Mouse (Mus musculus): ENCODE results near the gene Smarcd2.
"Not testable (repeated sequence)": the region's sequence is repeated elsewhere in the genome, so short reads cannot be mapped to it uniquely, and the experiment has no call there.

Smarcd2 gene

GRCm38 (mm10) chr11:106246834-106247233, 25.9 kb downstream of the Smarcd2 start:
- no peak for DNase-seq (ENCODE audit: low spot score in 2 of 2)

GRCm38 (mm10) chr11:106233978-106234377, 38.8 kb downstream of the Smarcd2 start:
- DNase-seq (ENCODE audit: low spot score in 2 of 2): not testable (repeated sequence)

DNA sequence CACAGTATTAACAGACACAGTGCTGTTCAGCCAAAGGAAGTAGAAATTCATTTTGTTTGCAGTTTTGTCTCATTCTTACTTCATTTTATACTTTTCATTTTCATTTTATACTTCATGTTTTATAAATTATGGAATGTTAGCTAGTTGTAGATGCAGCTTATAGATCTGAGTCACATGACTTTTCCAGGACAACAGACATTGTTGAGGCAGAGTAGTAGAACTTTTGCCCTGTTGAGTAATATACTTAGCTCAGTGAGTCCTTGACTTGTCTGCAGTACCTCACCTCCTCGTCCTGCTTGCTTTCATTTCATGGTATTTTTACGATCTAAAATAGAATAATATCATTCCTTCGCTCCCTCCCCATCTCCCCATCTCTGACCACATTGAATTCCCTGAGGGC, 52.2 kb downstream of the Smarcd2 start:
- no peak for DNase-seq (ENCODE audit: low spot score in 2 of 2)

DNA sequence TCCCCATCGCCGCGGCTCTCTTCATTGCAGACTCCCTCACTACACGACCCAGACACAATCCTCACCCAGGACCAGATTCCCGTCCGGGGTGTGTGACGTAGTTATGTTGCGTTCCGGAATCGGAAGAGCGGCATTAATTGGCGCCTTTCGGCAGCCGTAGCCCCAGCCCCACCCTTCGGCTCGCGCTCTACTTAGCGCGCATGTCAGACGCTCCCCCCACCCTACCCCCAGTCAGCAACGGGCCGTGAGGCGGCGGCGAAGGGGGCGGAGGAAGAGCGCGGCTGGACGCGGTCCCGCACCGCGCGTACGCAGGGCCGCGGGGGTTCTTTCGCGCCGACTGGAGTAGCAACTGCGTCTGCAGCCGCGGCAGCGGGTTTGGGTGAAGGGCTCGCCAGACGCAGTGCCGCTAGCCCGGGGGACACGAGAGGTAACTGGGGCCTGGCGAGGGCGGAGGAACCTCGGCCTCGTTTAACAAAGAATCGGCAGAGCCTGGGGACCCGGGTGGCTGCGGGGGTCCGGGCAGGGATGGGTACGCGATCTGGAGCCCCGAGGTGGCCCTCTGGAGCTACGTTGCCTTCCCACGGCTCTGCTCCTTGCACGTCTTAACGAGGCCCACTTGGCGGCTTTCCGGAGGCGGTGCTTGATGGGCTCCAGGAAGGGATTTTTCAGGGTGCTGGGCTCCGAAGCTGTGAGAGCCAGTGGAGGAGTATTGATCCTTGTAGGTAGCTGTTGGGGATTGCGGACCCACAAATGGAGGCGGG, 55.9 kb downstream of the Smarcd2 start, which contains the start of gene Ddx42:
Ddx42 (plus strand) TSS at position 197 of the 761 bp plus-strand sequence.
- DNase-seq (ENCODE audit: low spot score in 2 of 2): peak; percentile 88 to 90

DNA sequence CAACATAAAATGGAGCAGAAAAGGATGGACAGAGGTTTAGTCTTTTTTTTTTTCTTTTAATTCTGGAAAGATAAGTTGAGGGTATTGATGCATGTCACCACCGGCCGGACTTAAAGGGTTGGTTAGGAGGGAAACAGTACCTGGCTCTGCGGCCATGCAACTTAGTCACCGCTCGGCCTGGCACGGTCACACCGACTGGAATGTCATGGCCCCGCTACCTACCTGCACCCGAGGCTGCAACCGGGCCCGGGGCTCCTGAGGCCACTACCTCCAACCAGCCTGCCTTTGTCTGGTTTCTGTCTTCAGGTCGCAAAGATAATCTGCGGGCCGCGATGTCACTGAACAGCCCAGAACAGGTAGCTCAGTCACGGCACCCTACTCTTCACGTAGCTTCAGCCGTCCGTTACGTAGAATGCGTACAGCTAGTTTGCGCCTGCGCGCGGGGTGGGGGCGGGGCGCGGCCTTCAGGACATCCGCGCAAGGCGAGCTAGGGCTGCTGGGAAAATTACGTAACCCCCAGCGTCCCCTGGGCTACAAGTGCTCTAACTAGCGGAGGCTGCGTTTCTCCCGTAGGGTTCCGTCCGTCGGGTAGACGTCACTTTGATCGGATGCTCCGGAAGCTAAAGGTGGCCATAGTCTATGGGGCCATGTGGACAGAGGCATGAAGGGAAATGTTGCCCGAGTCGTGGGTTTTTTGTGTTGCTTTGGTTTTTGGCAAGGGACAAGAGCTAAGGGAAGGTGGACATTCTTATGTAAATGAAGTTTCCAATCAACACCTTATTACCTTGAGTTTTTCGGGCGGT, 56.6 kb downstream of the Smarcd2 start, which contains the start of gene Ccdc47:
Ccdc47 (minus strand) TSS at position 418 of the 803 bp plus-strand sequence.
- peak; percentile 93 to 97 for DNase-seq (ENCODE audit: low spot score in 2 of 2)

GRCm38 (mm10) chr11:106215450-106215859, 57.3 kb downstream of the Smarcd2 start:
- no peak for DNase-seq (ENCODE audit: low spot score in 2 of 2)

- no peak for DNase-seq (ENCODE audit: low spot score in 2 of 2)
Measured at GRCm38 (mm10) chr11:106214856-106215255, 57.9 kb downstream of the Smarcd2 start.
